In genomic region chrX:56662316-56662715, GRCm38 (mm10) we compare ENCODE assay signal across 29 mouse cellular contexts.
"Had no signal": no experiment of that assay in that cellular context is flagged by ENCODE, and none has a peak within 500 bp of the region (broad histone marks: within the 10 kb centered on the region; RNA-seq: fewer than 3 reads in every experiment).

No protein-coding gene starts in this region.

- ATAC-seq: hindbrain, embryonic 16.5 days; hindbrain, postnatal 0 days; inflammation-experienced regulatory T-cells, adult 6 months; intestine, embryonic 15.5 days; intestine, embryonic 16.5 days; intestine, postnatal 0 days had no signal

- H3K27me3 ChIP-seq: heart, embryonic 12.5 days; heart, embryonic 13.5 days; heart, embryonic 15.5 days; hindbrain, embryonic 12.5 days; hindbrain, embryonic 13.5 days; hindbrain, embryonic 15.5 days; intestine, embryonic 15.5 days had no signal

- H3K27ac ChIP-seq: heart, adult 2 months; heart, embryonic 10.5 days; heart, embryonic 13.5 days; heart, embryonic 15.5 days; hindbrain, embryonic 10.5 days; hindbrain, embryonic 12.5 days; hindbrain, embryonic 13.5 days; hindbrain, embryonic 14.5 days; hindbrain, embryonic 15.5 days; hindbrain, postnatal 0 days; intestine, embryonic 15.5 days; kidney, postnatal 0 days; layer of hippocampus, adult 2 months; left cerebral cortex, adult 2 months had no signal

- H3K4me3 ChIP-seq: heart, adult 2 months; heart, embryonic 10.5 days; heart, embryonic 12.5 days; heart, embryonic 13.5 days; heart, embryonic 15.5 days; hindbrain, embryonic 10.5 days; hindbrain, embryonic 12.5 days; hindbrain, embryonic 13.5 days; hindbrain, embryonic 15.5 days; intestine, embryonic 15.5 days; layer of hippocampus, adult 2 months; left cerebral cortex, adult 2 months had no signal

- DNase-seq: heart, adult 2 months; heart, postnatal 10 days; heart, postnatal 14 days; heart, postnatal 36 days; heart, postnatal 4 days; kidney, postnatal 10 days; kidney, postnatal 14 days; kidney, postnatal 4 days; layer of hippocampus, adult 9-11 months; layer of hippocampus, postnatal 36 days had no signal

- H3K9ac ChIP-seq: heart, embryonic 12.5 days; heart, embryonic 13.5 days; heart, embryonic 15.5 days; hindbrain, embryonic 12.5 days; hindbrain, embryonic 13.5 days; hindbrain, embryonic 14.5 days; hindbrain, embryonic 15.5 days; intestine, embryonic 15.5 days had no signal

- H3K4me1 ChIP-seq: hindbrain, embryonic 12.5 days; hindbrain, embryonic 13.5 days; hindbrain, embryonic 15.5 days; intestine, embryonic 15.5 days had no signal

- H3K9me3 ChIP-seq: heart, embryonic 10.5 days; heart, embryonic 12.5 days; heart, embryonic 13.5 days; heart, embryonic 15.5 days; hindbrain, embryonic 10.5 days; hindbrain, embryonic 12.5 days; hindbrain, embryonic 13.5 days; hindbrain, embryonic 15.5 days; intestine, embryonic 15.5 days had no signal

- H3K36me3 ChIP-seq: heart, embryonic 10.5 days; heart, embryonic 12.5 days; heart, embryonic 13.5 days; heart, embryonic 15.5 days; hindbrain, embryonic 10.5 days; hindbrain, embryonic 12.5 days; hindbrain, embryonic 13.5 days; hindbrain, embryonic 15.5 days; intestine, embryonic 15.5 days had no signal

- H3K4me2 ChIP-seq: heart, embryonic 11.5 days; heart, embryonic 12.5 days; heart, embryonic 13.5 days; heart, embryonic 15.5 days; hindbrain, embryonic 12.5 days; hindbrain, embryonic 13.5 days; hindbrain, embryonic 14.5 days; hindbrain, embryonic 15.5 days; intestine, embryonic 15.5 days had no signal
